Mouse (Mus musculus) large intestine, adult 2 months (tissue): ENCODE results near the gene Ap1b1. TPM values are rescaled to one million over a fixed set of nuclear protein-coding genes. Genes with fewer than 3 reads are reported as not detected.
"Not testable (repeated sequence)": the region's sequence is repeated elsewhere in the genome, so short reads cannot be mapped to it uniquely, and the experiment has no call there.

Experiments used
- DNase-seq: peaks from one replicate; pipeline ENCODE4 v3.0.0-alpha.2; 2012; ENCODE audit warnings: low read depth, low spot score
- WGBS: fragments of 180-500 bp; shearing (Covaris S2); methylation state at CpG from one replicate; pipeline ENCODE4 v1.1.7; 2018; 5-methylcytosine and 5-hydroxymethylcytosine counted together
- polyA plus RNA-seq: library from polyadenylated mRNA; depleted of rRNA; stranded (reverse); fragments of >200 nt; gene quantifications from 2 replicates; pipeline ENCODE4 v1.2.3, GENCODE M21; 2012

The Ap1b1 gene
- polyA plus RNA-seq, 1 experiment: 76.6 TPM

GRCm38 (mm10) chr11:5057856-5058641, 71.4 kb downstream of the Ap1b1 start, which contains the start of gene Rasl10a:
Gene Rasl10a (plus strand): TSS chr11:5058128.
- DNase-seq: no peak
- WGBS: 1% methylated on average over 77 of the region's 77 CpGs

- DNase-seq: no peak
- WGBS: 35% methylated on average over 9 of the region's 9 CpGs
These were observed 72.2 kb downstream of the Ap1b1 start for GRCm38 (mm10) chr11:5058783-5059182.

- 37% methylated on average over 14 of the region's 14 CpGs for WGBS
- no peak for DNase-seq
These were observed 72.6 kb downstream of the Ap1b1 start for GRCm38 (mm10) chr11:5059230-5059629.

DNA sequence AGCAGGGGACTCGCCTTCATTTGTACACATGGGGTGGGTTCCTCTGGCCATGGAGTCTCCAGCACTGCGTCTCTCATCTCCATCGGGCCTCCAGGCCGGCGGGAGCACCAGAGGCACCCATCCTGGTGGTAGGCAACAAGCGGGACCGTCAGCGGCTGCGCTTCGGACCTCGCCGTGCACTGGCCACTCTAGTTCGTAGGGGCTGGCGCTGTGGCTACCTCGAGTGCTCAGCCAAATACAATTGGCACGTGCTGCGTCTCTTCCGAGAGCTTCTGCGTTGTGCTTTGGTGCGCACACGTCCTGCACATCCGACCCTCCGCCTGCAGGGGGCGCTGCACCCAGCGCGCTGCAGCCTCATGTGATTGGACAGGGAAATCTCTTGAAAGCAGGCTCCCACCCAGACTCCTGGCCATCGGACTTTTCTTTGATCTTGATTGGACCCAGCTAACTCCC, 73.1 kb downstream of the Ap1b1 start:
- DNase-seq: no peak
- WGBS: 43% methylated on average over 27 of the region's 27 CpGs

GRCm38 (mm10) chr11:5060756-5061412, 74.3 kb downstream of the Ap1b1 start:
- 81% methylated on average over 28 of the region's 28 CpGs for WGBS
- no peak for DNase-seq

- WGBS: 4% methylated on average over 62 of the region's 62 CpGs
- DNase-seq: peak; percentile 86
These were observed 75.0 kb downstream of the Ap1b1 start for GRCm38 (mm10) chr11:5061413-5062139.

- no peak for DNase-seq
- 13% methylated on average over 13 of the region's 13 CpGs for WGBS
These were observed 75.7 kb downstream of the Ap1b1 start for GRCm38 (mm10) chr11:5062326-5062725.

- WGBS: 72% methylated on average over 13 of the region's 13 CpGs
These were observed 76.4 kb downstream of the Ap1b1 start for GRCm38 (mm10) chr11:5062860-5063505.

DNA sequence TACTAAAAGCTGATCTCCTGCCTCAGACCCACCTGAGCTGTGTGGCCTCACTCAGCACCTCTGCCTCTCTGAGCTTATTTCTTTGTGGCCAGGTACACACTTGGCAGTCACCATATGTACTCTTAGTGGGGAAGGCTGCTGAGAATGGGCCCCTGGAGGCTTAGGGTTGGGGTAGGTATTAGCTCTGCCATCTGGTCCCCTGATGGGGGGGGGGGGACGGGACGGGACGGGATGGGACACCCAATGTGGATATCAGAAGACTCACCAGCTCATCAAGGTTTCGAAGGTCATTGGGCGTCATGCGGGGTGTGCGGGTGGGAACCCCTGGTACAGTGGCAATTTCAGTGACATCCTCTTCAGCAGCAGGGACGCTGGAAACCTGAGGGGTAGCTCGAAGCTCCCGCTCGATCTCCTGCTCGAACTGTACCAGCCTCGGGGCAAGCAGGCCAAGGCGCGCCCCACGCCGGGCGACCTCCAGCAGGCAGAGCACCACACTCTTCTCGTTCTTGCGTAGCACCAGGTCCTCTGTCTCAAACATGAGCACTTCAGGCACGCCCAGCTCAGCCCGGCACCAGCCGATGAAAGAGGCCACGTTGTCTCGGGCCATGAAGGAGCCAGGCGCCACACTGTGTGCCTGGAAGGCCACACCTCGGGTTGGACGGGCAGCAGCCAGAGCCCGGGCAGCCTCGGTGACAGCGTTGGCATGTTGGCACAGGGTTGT, 77.1 kb downstream of the Ap1b1 start:
- no peak for DNase-seq
- WGBS: 57% methylated on average over 31 of the region's 31 CpGs

More at GRCm38 (mm10) chr11:5062860-5063505, 76.4 kb downstream of the Ap1b1 start:
- no peak for DNase-seq

DNA sequence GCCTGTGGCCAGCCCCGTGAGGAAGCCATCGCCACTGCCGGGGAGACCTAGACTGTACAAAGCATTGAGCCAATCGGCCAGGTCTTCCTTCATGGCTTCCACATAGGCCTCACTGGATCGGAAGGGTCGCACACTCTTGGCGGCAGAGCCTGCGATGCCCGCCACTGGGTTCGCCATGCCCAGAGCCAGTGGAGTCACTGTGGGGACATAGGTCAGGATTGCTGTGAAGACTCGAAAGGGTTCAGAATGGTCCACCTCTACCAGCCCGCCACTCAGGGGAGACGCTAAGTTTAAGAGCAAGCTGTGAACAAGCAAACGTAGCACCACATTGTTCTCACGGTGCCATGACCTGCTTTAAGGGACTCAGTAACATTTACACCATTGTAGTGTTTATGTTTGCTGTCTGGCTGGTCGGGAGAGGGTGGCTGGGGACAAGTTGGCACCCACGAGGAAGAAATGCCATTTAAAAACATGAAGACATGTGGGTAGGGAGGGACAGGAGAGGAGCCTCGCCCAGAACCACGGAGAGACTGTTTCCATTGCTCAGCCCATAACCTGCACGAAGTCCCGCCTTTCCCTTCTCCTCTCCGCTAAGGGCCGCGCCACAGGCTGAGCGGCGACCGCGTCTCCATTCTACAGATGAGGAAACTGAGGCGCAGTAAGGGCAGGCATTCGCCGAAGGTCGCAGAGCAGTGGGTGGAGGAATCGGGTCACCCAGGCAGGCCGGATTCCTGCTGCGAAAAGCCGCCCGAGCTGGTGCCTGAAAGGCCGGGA, 77.8 kb downstream of the Ap1b1 start:
- DNase-seq: peak; percentile 39
- WGBS: 15% methylated on average over 38 of the region's 38 CpGs

GRCm38 (mm10) chr11:5065056-5065821, 78.6 kb downstream of the Ap1b1 start, which contains the start of gene Gas2l1:
Gene Gas2l1 (minus strand): TSS chr11:5065327.
- WGBS: under 1% methylated on average over 50 of the region's 50 CpGs
- DNase-seq: peak; percentile 75

DNA sequence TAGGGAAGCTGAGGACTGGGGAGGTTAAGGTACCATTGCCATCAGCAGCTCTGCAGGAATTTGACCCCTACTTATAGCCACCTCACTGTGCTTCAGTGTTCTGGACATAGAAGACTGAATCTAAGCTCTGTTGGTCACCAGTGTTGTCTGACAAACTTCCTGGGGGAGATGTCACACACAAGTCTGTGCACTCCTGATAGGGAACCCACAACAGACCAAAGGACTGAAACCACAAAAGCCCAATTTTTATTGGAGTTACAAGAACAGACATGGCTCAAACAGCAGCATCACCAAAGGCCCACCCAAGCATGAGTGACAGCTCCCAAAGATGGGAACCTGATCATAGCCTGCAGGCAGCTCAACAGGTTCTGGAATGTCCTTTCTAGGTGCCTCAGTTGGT, 80.4 kb downstream of the Ap1b1 start:
- no peak for DNase-seq

DNA sequence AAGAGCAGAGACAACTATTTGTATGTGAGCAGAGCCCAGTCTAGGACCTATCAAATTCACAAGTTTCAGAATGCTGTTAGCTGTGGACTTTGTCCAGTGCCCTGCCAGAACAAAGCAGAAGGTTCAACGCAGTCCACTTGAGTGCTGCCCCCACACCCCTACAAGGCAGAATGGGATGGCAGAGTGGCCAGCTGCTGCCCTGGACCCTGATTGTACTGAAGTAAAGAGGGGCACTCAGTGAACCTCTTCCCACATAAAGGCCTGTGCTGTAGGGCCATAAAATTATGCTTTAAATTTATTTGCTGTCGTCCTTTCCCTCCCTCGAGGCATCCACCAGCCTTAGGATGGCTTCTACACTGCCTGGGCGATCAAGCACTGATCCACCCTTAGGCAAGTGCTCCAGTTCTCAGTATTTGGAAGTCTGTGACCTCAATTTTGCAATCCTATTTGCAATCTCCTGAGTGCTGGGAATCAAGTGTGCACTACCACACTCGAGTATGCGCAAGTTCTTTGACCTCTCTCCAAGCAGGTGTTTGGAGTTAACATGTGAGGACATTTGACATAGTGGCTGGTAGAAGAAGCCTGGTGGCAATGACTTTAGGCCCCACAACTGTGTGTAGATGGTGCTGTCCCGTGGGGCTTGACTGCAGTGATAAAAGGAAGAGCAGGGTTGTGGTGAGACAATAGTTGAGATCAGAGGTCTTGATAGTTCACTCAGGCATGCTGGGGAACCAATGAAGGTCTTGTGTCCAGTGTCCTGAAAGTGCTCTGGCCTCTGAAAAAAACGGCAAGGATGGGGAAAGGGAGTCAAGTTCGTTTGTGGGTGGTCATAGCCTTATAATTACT, 81.7 kb downstream of the Ap1b1 start:
- DNase-seq: no peak
- 53% methylated on average over 9 of the region's 9 CpGs for WGBS

- 60% methylated on average over 4 of the region's 4 CpGs for WGBS
- DNase-seq: no peak
These were observed 88.3 kb downstream of the Ap1b1 start for GRCm38 (mm10) chr11:5074882-5075281.

- no peak for DNase-seq
These were observed 89.1 kb downstream of the Ap1b1 start for GRCm38 (mm10) chr11:5075760-5076159.

GRCm38 (mm10) chr11:5076843-5077242, 90.2 kb downstream of the Ap1b1 start:
- DNase-seq: not testable (repeated sequence)
- 65% methylated on average over 4 of the region's 5 CpGs for WGBS

DNA sequence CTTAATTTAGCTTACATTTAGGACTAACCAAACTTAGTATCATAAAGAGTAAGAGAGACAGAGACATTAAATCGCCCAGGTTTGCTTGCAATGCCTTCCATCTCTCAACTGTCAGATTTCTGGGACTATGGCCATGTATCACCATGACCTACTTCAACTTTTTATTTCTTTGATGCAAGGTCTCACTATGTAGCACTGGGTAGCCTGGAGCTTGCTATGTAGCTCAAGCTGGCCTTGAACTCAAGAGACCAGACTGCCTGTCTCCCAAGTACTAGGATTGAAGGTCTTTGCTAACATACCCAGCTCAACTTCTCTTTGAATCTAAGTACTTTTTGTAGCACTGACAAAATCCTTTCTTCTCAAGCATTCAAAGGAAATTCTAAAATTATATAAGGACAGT, 102.5 kb downstream of the Ap1b1 start:
- DNase-seq: no peak
- 82% methylated on average over 1 of the region's 1 CpGs for WGBS
